Mouse (Mus musculus) cortical plate, adult 2 months (tissue): ENCODE results near the gene Ccdc54. TPM values are rescaled to one million over a fixed set of nuclear protein-coding genes. Genes with fewer than 3 reads are reported as not detected.

Experiments
- H3K27ac ChIP-seq: fragments of 200-500 bp; 2 replicates; pipeline ENCODE4 v1.5.1; 2012; ENCODE audit warnings: low read length, control low read depth, inconsistent platforms; ENCODE audit not compliant: insufficient read depth
- H3K4me1 ChIP-seq: fragments of 200-500 bp; 2 replicates; pipeline ENCODE4 v1.6.1; 2011; ENCODE audit warnings: low read length; ENCODE audit not compliant: control insufficient read depth, insufficient read depth
- H3K4me3 ChIP-seq: fragments of 200-500 bp; 2 replicates; pipeline ENCODE4 v1.5.1; 2011; ENCODE audit warnings: mild to moderate bottlenecking, low read length, control low read depth; ENCODE audit not compliant: insufficient read depth
- CTCF ChIP-seq: fragments of 200-500 bp; IDR thresholded peaks from 2 replicates; pipeline ENCODE4 v1.5.1; 2011; ENCODE audit warnings: mild to moderate bottlenecking, control low read depth, low read length; ENCODE audit not compliant: insufficient read depth; ENCODE audit errors: extremely low read depth
- POLR2A ChIP-seq: fragments of 200-500 bp; IDR thresholded peaks from 2 replicates; pipeline ENCODE4 v1.6.1; 2011; ENCODE audit warnings: mild to moderate bottlenecking, low read length, control low read depth; ENCODE audit not compliant: insufficient read depth; ENCODE audit errors: extremely low read depth
- polyA plus RNA-seq: library from polyadenylated mRNA; depleted of rRNA; stranded (reverse); fragments of >200 nt; gene quantifications from 2 replicates; pipeline ENCODE4 v1.2.3, GENCODE M21; 2012; rRNA removed

Ccdc54 gene
- polyA plus RNA-seq, 1 experiment, result 0.08 TPM

DNA sequence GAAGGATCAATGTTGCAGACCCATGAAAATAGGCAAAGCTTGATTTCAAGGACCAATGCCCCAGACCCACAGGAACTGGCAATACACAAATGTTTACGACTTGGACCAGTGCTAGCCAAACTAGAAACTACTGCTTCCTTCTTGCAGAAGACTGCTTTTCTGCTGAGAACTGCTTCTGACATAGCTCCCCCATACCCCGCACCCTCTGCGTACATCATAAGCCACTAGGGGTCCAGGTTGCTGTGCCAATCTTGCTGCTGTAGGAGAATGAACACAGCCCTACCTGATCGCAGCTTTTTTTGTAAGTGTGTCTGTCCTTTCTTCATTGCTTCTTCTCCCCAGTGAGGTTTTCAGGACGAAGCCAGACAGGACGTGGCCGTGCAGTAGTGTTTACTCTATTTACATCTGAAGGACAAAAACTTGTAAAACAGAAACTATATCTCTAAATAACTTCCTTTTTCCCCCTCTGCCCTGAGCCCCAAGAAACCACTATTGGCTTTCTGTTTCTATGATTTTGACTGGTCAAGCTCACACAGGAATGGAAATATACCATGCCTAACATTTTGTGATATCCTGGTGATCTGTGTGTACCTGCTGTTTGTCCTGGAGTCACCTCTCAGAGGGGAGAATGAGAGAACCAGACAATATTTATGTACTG, 39.0 kb downstream of the Ccdc54 start:
- Histone ChIP-seq H3K4me3 (no peak overlapping the region), H3K4me1 (no peaks in the 10 kb centered on the region), H3K27ac (no peak overlapping the region)
- TF ChIP-seq CTCF (no peak), POLR2A (no peak)

DNA sequence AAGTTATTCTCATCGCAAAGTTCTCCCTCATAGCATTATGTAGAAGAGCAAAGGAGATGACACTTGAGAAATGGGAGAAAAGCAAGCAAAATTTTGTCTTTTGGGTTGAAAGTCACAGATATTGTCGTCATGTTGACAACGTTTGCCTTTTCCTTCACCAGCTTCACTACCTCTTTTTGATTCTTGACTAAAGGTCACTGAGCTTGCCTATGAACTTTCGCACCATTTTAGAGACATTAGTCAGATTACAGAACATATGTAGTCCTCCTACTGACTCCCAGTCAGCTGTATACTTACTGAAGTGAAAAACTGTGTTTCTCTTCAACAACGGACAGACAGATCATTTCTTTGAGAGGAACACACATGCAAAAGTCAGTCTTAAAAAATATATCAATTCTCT, 40.0 kb downstream of the Ccdc54 start:
- H3K27ac ChIP-seq, result no peak overlapping the region
- TF ChIP-seq POLR2A (no peak), CTCF (no peak)
- H3K4me1 ChIP-seq, result no peaks in the 10 kb centered on the region
- no peak overlapping the region for H3K4me3 ChIP-seq

DNA sequence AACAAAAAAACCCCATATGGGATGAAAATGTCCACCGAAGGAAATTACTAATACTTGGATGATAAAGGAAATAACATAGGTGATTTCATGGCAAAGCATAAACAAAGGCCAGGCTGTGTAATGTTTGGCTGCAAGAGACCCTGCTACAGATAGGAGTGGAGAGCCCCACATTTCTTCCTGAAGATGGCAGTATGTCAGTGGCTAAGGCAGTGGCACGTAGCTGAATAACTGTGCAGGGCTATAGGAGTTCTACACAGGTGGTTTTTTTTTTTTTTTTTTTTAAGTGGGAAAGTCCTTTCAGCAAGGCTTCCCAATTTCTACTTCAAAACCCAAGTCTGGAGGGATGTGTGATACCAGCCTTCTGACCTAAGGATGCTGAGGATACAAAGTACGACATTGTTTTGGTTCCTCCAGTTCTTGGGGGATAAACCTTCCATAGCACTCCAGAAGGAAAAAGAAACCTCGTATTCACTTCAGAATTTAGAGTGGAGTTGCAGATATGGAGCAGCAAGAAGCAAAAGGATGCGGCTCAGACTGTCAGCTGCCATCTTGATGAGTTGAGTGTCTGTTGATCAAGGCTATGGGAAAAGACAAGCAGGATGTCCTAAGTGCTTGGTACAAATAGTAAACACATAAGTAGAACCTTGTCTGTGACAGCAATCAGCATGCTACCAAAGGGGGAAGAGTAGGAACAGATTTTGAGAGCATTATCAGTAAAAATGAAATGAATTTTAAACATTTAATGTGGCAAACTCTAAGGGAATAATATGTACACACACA, 48.2 kb downstream of the Ccdc54 start:
- H3K4me3 ChIP-seq, result no peak overlapping the region
- TF ChIP-seq CTCF, result peak; percentile 44; the same call in 1 of the 2 replicates
- no peak for TF ChIP-seq POLR2A
- no peaks in the 10 kb centered on the region for H3K4me1 ChIP-seq
- no peak overlapping the region for H3K27ac ChIP-seq

Other genes with a start within 250 kb of the Ccdc54 start
- 9.9 and 10.4 TPM in 2 replicates for gene Bbx, start 158.8 kb downstream of the Ccdc54 start, polyA plus RNA-seq